Mouse (Mus musculus): ENCODE results near the gene Pcgf2.

DNA sequence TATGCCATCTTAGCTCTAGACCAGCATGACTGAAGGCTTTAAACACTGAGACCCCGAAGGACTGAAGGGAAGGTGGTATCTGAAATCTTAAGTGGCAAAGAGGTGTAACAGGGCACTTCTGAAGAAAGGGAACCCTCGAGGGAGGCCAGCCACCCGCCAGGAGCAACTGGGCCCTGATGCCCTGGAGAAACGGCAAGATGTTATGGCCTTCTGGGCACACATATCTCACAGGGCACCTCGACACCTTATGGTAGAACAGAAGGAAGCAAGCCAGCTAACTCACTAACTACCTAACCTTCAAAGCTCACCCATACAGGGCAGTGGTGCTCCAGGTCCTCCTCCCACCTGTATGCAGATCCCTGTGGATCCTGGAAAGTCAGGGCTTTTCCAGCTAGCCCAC, 41.9 kb upstream of the Pcgf2 start:
- no peak for TF ChIP-seq CTCF (conservative IDR thresholded peaks at IDR 0.05; ENCODE audit: low read length)
- no peak for TF ChIP-seq POU5F1 (IDR thresholded peaks at IDR 0.05; ENCODE audit: borderline replicate concordance, low read length)
